Mouse (Mus musculus) R1 (cell line): ENCODE results near the gene 4921524J17Rik.

Experiments used
- DNase-seq: peaks from one replicate; pipeline ENCODE4 v3.0.0-alpha.2; 2018; ENCODE audit warnings: low read depth, low spot score

Gene 4921524J17Rik

DNA sequence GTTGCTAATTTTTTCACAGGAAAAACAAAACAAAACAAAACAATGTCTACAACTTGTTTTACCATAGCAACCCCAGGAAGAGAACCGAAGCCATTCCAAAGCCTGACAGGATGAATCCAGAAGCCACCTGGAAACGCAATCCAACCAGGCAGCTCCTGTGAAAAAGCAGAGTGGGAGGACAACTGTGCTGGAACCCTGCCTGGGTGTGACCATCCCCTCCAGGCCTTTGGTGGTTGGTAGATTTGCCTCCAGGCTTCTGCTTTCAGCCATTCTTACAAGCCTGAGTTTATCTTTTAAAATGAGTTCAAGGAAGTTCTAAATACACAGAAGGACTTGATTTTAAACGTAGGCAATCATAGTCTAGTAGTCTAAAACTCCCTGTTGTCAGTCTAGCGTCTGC, 50.7 kb downstream of the 4921524J17Rik start:
- no peak for DNase-seq

DNA sequence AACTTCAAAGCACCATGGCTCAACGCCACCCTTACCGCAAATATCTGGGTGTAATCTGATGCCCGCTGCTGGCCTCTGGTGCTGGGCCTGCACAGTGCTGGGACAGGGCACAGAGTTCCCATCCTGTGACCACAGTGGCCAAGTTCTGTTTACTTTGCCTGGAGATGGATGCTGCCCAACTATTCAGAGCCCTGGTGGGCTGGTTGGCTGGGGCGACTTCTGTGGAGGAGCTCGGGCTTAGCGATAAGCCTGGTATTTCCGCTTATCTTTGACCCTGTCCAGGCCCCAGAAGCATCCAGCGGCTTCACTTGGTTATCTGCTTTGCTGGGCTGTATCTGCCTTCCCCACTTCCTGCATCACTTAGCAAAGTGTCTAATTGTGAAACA, 51.8 kb downstream of the 4921524J17Rik start:
- DNase-seq, result no peak

DNA sequence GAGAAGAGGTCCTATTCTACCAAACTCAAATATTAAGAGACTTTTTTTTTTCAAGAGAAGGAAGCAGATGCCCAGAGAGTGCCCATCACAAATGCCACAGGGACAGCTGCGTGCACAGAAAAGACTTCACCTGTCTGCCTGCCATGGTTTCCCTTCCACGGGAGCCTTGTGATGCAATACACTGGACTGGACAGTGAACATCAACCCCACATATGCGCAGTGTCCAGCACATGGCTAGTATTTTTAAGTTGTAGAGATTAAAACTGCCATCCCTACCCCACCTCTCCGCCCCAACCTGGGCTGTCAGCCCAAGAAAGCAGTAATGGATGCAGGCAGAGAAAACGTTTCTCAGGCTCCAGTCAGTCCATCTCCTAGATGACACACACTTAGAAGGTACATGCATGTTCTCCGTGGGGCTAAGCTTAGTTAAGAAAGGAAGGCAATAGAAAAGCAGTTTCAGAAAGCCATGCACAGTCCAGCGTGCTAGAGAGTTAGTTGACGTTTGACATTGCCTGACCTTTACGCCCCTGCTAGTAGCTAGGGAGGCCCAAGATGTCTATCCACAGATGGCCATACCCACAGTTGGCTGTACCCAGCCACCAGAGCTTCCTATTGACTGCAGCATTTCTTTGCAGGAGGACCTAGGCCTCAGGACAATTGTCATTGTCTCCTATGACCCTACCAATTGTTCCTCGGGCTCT, 52.4 kb downstream of the 4921524J17Rik start:
- no peak for DNase-seq

DNA sequence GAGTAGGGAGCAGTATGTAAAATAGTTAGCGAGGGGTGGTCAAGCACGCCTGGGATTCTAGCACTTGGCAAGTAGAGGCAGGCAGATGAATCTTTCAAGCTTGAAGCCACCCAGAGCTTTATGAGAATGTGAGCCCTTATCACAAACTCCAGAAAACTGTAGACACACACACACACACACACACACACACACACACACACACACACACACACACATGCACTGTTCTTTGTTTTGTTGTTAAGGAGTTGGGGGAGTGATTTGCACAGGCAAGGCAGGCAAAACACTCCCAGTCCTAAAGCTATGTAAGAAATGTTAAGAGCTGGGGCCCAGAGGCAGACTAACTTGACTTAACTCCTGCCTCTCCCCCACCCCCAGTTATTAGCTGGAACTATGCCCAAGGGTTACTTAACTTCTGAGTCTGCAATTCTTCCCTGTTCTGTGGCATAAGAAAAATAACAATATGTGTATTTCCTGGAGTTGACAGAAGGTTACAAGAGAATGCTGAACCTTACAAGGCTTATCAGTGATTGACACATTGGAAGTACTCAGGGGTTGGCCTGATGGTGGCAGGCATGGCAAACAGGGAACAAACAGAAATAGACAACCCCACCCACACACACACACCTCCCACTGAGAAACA, 53.4 kb downstream of the 4921524J17Rik start:
- DNase-seq, result no peak

DNA sequence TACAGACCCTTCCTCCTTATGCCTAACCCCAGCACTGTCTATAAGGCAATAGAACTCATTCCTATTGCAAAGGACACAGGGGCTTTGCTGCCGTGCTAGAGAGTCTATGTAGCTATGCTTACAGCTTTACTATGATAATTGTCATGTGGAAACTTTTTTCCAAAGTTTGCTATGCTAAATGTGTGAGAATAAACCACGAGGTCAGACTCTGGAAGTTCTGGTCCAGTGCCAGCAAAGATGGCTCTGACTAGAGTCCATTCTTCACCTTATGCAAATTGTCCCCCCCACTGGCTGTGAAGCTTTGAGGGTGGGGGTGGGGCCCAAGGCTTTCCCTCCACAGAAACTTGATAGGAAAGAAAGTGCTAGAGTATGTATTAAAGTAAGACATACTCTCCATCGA, 56.1 kb downstream of the 4921524J17Rik start:
- no peak for DNase-seq

DNA sequence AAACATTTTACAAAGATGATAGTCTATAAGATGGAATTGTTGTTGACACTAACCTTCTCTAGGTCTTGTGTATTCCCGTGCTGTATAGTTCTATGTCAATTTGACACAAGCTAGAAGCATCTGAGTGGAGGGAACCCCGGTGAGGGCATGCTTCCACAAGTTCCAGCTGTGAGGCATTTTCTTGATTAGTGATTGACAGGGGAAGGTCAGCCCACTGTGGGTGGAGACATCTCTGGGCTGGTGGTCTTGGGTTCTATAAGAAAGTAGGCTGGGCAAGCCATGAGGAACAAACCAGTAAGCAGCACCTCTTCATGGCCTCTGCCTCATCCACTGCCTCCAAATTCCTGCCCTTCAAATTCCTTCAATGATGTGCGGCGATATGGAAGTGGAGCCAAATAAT, 58.3 kb downstream of the 4921524J17Rik start:
- DNase-seq, result no peak

DNA sequence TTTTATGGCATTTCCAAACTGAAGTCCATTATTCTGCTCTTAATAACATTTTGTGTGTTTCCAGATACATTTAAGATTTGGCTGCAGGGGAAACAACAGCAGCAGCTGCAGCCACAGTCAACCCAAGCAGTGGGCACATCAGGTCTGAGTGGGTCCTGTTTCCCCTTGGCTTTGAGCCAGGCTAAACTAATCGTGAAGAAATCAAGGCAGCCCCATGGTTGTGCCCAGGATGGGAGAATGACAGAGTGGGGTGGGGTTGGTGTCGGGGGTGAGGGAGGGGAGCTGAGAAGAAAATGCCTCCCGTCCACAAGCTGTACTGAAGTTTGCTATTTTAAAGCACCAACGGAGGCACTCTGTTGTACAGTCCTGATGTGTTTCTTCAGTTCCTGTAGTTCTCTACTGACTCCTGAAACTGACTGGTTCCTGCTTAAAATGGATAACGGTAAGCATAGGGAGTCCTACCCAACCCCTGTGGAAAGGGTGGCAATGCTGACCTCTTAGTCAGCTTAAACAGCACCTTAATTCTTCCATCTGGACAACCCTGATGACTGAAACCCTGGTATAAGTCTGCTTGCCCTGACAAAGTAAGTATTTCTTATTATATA, 59.1 kb downstream of the 4921524J17Rik start:
- no peak for DNase-seq

DNA sequence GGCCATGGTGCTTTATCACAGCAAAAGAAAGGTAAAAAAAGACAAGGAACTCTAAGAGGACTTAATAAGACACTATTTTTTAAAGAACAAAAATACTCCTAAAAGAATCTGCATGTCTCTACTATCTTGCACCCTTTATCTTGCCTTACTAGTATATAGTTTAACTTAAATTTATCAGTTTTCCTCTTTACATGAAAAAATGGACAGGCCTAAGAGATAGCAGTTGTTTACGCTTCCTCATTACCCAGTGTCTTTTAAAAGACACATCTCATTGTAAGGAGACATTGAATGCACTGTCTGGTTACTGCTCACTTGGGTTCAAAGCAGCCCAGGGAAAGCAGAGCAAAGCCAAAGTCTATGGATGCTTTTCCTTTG, 60.2 kb downstream of the 4921524J17Rik start:
- no peak for DNase-seq

DNA sequence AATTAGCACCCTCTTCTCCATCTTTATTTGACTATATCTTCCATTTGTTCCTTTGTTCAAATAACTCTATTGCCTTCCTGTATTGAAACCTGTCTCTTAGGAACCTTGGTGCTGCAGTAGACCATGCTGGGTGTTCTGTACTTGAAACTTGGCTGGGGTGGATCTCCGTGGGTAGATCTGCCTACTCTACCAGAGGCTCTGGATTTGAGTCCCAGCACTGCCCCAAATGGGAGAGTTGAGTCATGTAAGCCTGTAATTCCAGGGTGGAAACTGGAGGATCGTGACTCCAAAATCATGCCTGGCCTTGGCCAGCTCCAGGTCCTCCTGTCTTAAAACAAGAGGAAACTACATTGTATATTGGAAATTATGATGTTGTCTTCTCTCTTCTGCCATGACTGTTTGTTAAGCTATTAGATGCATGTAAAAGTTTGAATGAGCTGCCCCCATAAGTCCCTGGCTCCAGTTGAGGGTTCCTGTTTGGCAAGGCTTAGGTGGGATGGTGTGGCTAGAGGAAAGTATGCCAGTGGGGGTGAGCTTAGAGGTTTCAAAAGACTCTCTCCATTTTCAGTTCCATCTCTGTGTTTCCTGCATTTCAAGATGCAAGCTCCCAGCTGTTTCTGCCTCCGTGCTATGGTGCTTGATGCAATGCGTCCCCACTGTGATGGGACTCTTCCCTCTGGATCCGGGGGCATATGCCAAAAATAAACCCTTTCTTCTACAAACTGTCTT, 60.7 kb downstream of the 4921524J17Rik start:
- DNase-seq, result no peak

DNA sequence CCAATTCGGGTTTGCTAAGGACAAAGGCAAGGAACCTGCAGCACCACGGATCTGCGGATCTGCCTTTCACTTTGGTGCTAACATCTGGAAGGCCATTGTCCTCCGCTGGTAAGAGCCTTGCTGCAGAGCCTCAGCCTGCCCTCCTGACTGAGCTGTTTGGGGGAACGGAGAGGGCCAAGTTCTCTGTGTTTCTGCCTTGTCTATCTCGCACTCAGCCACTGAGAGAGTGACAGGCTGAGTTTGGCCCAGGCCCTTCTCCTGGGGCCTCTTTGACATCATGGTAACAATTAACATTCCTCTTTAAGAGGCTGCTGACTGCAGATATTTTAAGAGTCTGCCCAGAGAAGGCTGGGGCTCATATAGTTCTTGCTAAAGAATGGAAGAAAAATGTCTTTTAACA, 67.5 kb downstream of the 4921524J17Rik start:
- no peak for DNase-seq

DNA sequence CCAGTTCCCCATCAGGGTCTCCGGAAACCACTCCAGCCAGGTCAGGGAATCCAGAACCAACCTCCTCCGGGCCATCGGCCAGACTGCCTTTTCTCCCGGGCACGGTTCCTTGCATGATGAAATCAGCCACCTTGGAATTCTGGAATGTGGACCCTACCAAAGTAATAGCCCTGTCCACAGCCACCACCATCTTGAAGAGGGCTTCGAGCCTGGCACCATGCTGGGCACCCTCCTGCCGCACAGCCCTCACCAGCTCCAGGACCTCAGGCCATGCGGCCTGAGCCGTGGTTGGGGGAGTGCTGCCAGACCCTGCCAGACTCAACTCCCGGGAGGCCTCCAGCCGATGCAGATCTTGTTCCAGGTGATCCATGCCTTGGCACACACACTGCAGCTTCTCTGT, 68.0 kb downstream of the 4921524J17Rik start:
- DNase-seq, result no peak

DNA sequence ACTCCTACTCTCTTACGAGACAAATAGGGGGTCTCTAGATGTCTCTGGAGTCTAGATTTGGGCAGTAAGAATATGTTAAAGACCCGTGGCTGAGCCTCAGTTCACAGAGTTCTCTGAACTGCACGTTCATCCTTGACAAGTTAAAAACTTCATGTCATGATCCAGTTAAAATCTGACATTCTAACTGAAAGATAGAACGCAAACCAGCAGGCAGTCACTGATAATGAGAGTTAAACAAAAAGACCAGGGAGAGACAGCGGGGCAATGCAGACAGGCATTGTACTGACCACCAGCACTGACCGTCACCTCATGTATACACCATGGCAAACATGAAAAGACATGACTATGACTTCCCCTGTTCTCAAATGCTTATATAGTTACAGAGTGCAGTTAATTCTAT, 69.2 kb downstream of the 4921524J17Rik start:
- DNase-seq, result no peak

DNA sequence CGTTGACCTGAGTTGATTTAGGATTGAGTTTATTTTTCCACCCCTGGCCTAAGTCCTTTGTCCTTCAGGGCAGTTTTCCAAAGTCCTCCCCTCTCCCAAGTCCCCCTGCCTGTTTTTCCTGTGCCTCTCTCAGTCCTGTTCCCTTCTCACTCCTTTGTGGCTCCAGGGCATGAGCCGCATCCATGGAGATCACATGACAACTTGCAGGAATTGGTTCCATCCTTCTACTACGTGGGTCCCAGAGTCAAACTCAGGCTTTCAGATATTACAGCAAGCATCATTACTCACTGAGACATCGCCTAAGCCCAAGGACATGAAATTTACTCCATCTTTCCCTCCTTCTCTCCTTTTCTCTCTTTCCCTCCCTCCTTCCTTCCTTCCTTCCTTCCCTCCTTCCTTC, 70.4 kb downstream of the 4921524J17Rik start:
- DNase-seq, result no peak
